Mouse (Mus musculus) left cerebral cortex, adult 9 months (tissue): Measurements from ENCODE around the gene Pdgfb.
A peak's percentile ranks its signal among the peaks of the same experiment; 100 is the strongest.

Experiments used
- DNase-seq, 2 experiments: peaks; one replicate each; pipeline ENCODE4 v3.0.0; 2022; ENCODE audit warnings: low spot score in 2 of 2

The Pdgfb gene

GRCm38 (mm10) chr15:79958418-79958817 lies 56.4 kb downstream of the Pdgfb start:
- DNase-seq = no peak

DNA sequence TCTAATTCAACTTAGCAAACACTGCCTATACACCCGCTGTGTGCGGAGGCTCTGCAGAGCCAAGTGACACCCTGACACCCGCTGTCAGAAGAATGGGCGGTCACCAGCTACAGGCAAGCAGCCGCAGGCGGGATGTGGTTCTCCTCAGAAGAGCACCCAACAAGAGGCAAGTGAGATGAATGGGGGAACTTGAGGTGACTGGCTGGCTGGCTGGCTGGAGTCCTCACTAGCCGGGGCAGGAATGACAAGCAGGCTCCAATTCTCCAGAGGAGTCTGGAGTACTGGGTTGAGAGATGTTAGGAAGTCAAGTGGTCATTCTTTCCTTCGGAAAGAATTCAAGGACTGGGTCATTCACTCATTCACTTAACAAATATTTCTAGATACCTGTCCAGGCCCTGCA lies 58.2 kb downstream of the Pdgfb start:
- DNase-seq = no peak

DNA sequence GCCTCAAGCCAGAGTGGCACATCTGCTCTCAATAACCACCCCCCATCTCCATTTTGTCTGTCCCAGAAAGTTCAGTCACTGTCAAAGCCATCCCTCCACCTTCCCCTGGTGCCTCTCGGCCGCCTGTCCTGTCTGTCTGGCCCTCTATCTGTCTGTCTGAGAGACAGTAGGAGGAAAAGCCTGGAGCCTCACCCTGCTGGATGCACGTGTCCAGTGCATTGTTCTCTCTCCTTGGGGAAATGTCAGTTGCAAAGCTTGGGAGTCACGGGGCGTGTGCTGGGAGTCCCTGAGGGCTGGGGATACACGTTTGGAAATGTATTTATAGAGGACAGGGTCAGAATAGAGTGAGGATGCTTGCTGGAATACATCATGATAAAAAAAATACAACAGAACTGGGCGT lies 61.3 kb downstream of the Pdgfb start:
- DNase-seq = no peak

DNA sequence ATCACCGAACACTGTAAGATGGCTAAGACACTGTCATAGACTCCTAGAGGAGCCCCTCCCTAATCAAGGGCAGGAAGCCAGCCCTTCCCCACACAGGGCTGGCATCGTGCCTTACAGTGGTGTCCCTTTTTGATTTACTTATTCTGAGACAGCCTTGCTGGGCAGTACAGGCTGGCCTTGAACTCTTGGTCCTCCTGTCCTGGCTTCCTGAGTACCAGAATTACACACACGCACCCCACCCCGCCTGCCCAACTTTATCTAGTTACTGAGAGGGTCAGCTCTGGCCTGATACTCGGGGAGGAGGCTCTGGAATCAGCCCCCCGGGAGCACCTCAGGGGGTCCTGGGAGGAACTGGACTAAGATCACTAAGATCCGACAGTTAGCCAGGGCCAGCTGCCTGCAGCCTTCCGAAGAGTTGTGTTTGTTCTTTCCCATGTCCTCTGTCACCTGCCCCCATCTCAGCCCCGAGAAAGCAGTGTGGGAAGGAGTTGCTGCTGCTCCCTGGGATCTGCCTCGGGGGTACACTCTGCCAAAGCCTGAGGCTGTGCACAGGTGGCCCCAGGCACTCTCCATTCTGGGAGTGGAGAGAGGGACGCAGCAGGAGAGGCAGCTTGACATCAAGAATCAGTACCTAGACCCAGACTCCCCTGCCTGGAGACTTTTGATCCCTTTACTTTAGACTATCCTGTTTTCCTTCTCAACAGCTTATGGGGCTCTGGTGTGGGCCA lies 62.1 kb downstream of the Pdgfb start:
- DNase-seq = no peak

DNA sequence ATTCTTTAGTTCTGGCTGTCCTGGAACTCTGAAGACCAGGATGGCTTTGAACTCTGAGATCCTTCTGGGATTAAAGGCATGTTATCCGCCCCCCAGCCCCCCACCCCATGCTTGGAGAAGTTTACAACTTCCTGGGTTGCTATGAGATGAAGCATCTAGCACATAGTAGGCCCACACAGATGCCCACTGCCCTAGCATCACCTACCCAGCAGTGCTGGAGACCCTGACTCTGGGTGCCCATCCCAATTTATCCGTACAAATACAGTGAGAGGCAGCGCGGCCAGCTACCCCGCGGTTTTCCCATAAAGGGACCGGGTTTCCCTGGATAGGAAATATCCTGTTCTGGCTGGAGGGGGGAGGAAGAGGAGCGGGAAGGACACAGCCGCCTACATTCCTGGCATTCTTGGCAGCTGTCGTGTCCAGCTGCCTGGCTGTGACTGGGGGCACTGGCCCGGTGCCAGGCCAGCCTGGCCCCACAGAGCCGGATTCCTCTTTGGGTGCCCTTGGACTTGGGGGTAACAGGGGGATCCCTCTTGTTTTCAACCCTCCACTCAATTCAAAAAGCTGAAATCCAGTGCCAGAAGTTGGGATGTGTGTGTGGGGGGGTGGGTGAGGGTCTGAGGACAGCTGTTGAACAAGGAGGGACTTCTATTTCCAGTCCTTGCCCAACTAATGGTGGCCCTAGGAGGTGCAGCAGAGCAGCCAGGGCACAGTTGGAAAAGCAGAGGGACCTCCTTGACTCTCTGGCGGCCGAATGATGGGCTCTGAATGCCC lies 62.9 kb downstream of the Pdgfb start:
- no peak for DNase-seq

DNA sequence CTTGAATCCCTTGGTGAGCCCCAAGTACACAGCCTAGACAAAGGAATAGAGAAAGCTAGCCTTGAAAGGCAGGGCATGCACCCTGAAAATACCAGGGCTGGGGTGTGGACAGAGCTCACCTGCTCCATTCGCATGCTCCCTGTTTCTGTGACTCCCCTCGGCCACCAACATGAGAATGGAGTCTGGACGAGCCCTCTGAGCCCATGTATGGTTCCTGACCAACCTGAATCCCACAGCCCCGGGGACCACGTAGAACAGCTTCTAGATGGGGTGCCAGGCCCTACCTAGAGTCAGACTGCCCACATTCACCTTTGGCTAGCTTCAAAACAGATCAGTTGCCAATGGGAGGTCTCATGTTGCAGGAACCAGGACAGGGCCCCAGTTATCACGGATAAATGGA lies 63.6 kb downstream of the Pdgfb start:
- DNase-seq = no peak

GRCm38 (mm10) chr15:79950250-79951025 lies 64.3 kb downstream of the Pdgfb start:
- DNase-seq = no peak

GRCm38 (mm10) chr15:79947681-79948080 lies 67.1 kb downstream of the Pdgfb start:
- DNase-seq = no peak

GRCm38 (mm10) chr15:79946790-79947189 lies 68.0 kb downstream of the Pdgfb start:
- DNase-seq = no peak

DNA sequence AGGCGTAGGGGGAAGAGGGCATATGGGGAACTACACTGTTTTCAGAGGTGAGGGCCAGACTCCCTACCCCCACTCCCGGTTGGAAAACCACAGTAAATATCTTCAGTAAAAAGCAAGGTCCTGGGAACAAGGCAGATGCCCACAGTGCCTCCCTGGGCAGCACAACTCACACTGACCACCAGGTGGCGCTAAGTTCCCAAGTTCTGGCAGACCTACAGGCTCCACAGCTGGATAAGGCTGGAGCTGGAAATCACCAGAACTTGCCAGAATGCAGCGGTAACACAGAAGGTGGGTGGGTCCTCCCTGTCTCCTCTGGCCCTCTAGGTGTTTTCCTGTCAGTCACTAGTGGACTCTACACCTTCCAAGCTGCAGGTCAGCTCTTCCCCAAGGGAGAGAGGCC lies 68.8 kb downstream of the Pdgfb start:
- DNase-seq = peak; percentile 60 to 91
